Mouse (Mus musculus): ENCODE results near the gene Kcnn1. TPM values are rescaled to one million over a fixed set of nuclear protein-coding genes. Genes with fewer than 3 reads are reported as not detected.

Kcnn1 gene
- 1.1 TPM for polyA plus RNA-seq (2014; fragmentation: Illumina TruSeq; extraction: RNeasy Lipid Tissue Mini Kit (QIAGEN cat#74804); ENCODE audit: low read depth, low replicate concordance)

GRCm38 (mm10) chr8:70862824-70863641, at the start of gene Kcnn1:
TSS of gene Kcnn1 (minus strand) at chr8:70863258.

GRCm38 (mm10) chr8:70905831-70906736, 43.0 kb upstream of the Kcnn1 start, which contains the start of gene Map1s:
TSS of gene Map1s (plus strand) at chr8:70905932.

DNA sequence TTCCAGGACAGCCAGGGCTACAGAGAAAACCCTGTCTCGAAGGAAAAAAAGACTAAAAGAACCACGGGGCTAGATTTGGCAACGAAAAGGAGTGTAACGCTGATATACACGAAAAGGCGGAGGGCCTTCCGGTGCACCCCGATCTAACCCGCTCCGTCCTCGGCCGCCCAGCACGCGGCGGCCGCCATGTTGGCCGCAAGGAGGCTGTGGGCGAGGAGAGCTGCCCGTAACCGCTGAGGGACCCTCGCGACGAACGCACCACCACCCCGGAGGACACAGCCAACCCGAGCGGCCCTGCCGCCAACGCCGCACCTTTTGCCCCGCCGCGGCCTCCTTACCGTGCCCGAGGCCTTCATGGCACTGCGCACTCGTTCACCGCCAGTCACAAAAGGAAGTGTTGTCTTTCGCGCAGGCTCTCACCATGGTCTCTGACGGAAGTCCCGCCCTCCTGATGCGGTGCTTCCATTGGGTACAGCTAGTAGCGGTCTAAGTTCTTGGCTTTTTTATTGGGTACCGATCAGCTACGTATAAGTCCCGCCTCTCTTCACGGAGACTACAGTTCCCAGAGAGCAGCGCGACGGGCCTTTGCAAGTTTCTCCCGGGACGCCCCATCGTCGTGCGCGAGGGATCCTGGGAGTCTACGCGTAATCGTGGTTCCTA, 34.1 kb upstream of the Kcnn1 start, which contains the start of gene Rpl18a:
Gene Rpl18a, minus strand, starts transcription at position 392 of the 660 bp plus-strand sequence.

DNA sequence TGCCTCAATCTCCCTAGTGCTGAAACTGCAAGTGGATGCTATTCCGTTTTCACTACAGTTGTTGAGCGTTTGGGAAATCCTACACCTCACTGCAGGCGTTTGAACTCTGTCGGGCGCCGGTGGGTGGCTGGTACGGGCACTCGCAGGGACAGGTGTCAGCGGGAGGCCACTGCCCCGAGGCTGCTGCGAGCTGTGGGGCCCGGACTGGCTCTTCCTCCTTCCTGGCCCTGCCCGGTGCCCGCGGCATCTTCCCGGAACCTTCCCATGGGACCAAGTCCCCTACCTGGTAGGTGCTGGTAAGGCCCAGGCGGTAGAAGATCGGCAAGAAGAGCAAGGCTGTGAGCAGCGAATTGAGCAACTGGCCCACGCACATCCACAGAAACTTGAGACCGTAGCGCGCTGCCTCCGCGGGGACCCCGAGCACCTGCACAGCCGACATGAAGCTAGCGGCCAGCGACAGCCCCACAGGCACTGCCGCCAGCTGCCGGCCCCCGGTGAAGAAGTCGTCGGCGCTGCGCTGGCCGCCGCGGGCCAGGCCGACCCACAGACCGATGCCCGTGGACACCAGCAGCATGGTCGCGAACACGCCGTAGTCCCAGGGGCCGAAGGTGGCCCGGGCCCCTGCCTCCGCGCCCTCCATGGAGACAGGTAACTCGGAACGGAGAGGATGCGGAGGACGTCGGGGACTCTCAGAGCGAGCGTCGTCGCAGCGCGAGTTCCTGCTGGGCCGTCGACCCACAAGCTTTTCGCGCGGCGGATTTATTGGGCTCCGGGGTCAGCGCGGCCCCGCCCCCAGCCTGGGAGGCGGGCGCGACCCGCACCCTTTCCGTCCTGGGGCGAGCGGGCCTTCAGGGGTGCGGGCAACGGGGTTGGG, 29.2 kb upstream of the Kcnn1 start, which contains the start of gene Slc5a5:
Gene Slc5a5, minus strand, starts transcription at position 736 of the 874 bp plus-strand sequence.

GRCm38 (mm10) chr8:70873364-70873985, 10.4 kb upstream of the Kcnn1 start, which contains the start of gene Ccdc124:
TSS of gene Ccdc124 (minus strand) at chr8:70873935.

DNA sequence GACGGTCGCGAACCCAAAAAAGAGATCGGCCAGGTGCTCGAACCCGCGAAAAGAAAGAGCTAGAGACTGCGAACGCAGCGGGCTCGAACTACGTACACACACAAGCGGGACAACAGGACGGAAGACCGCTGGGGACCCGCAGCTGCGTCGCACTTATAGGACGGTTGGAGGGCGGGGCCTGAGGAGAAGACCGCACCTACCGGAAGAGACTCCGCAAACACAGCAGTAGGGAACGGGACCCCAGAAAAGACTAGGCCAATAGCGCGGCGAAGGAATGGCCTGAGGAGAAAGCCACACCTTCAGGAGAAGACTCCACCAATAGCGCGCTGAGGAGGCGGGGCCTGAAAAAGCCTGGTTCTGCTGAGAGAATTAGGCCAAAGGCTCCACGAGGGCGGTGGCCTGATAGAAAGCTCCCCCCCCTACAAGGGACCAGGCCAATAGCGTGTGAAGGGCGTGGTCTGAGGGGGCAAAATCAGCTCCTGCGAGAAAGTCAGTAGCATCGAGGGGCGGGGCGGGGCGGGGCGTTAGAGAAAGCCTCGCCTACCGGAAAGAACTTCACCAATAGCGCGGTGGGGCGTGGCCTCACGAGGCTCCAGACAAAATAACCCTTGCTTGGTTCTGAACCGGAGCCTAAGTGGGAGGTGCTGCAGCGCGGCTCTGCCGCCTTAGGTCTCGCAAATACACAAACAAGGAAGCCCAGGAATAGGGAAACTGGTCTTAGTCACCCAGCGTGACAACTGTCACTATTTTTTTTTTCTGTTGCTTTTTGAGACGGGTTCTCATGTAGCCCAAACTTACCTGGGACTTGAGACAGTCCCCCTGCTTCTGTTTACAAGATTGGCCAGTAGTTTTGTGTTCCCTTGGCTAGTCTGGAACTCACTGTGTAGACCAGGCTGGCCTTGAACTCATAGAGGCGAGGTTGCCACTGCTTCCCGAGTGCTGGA, 23.4 kb downstream of the Kcnn1 start, which contains the start of gene Arrdc2:
Gene Arrdc2, minus strand, starts transcription at position 313 of the 944 bp plus-strand sequence.

DNA sequence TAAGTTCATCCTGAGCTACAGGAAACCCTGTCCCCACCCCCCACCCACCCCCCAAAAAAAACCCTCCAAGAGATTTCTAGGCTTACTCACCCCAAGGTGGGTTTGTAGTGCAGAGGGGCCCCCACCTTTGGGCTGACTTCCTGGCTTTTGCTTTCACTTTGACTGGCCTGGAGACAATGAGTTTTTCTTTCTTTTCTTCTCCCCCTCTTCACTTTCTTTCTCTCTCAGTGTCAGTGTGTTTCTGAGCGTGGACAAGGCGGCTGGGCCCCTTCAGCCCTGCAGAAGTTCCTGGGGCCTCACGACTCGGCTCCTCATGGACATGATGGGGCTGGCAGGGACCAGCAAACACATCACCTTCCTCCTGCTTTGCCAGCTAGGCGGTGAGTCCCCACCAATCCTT, 54.8 kb downstream of the Kcnn1 start, which contains the start of gene Il12rb1:
Gene Il12rb1, plus strand, starts transcription at position 211 of the 400 bp plus-strand sequence.

GRCm38 (mm10) chr8:70804481-70805206, 58.4 kb downstream of the Kcnn1 start, which contains the start of gene Mast3:
TSS of gene Mast3 (minus strand) at chr8:70805054.

Other genes with a start within 250 kb of the Kcnn1 start
- not detected for gene Lrrc25, start 247.1 kb downstream of the Kcnn1 start, polyA plus RNA-seq (2014; fragmentation: Illumina TruSeq; extraction: RNeasy Lipid Tissue Mini Kit (QIAGEN cat#74804); ENCODE audit: low read depth, low replicate concordance)
- gene Gdf15, start 230.8 kb downstream of the Kcnn1 start, polyA plus RNA-seq (2014; fragmentation: Illumina TruSeq; extraction: RNeasy Lipid Tissue Mini Kit (QIAGEN cat#74804); ENCODE audit: low read depth, low replicate concordance): not detected
- 45.6 TPM for gene Pgpep1, start 202.9 kb downstream of the Kcnn1 start, polyA plus RNA-seq (2014; fragmentation: Illumina TruSeq; extraction: RNeasy Lipid Tissue Mini Kit (QIAGEN cat#74804); ENCODE audit: low read depth, low replicate concordance)
- gene Lsm4, start 190.0 kb downstream of the Kcnn1 start, polyA plus RNA-seq (2014; fragmentation: Illumina TruSeq; extraction: RNeasy Lipid Tissue Mini Kit (QIAGEN cat#74804); ENCODE audit: low read depth, low replicate concordance): not detected
- gene Jund, start 164.3 kb downstream of the Kcnn1 start, polyA plus RNA-seq (2014; fragmentation: Illumina TruSeq; extraction: RNeasy Lipid Tissue Mini Kit (QIAGEN cat#74804); ENCODE audit: low read depth, low replicate concordance): 16.3 TPM
- not detected for gene Iqcn, start 159.8 kb downstream of the Kcnn1 start, polyA plus RNA-seq (2014; fragmentation: Illumina TruSeq; extraction: RNeasy Lipid Tissue Mini Kit (QIAGEN cat#74804); ENCODE audit: low read depth, low replicate concordance)
- not detected for gene Gm3336, start 144.7 kb downstream of the Kcnn1 start, polyA plus RNA-seq (2014; fragmentation: Illumina TruSeq; extraction: RNeasy Lipid Tissue Mini Kit (QIAGEN cat#74804); ENCODE audit: low read depth, low replicate concordance)
- 1.3 TPM for gene Pde4c, start 139.5 kb downstream of the Kcnn1 start, polyA plus RNA-seq (2014; fragmentation: Illumina TruSeq; extraction: RNeasy Lipid Tissue Mini Kit (QIAGEN cat#74804); ENCODE audit: low read depth, low replicate concordance)
- 2.5 TPM for gene Rab3a, start 108.6 kb downstream of the Kcnn1 start, polyA plus RNA-seq (2014; fragmentation: Illumina TruSeq; extraction: RNeasy Lipid Tissue Mini Kit (QIAGEN cat#74804); ENCODE audit: low read depth, low replicate concordance)
- 0.65 TPM for gene Mpv17l2, start 102.3 kb downstream of the Kcnn1 start, polyA plus RNA-seq (2014; fragmentation: Illumina TruSeq; extraction: RNeasy Lipid Tissue Mini Kit (QIAGEN cat#74804); ENCODE audit: low read depth, low replicate concordance)
- gene Pik3r2, start 86.5 kb downstream of the Kcnn1 start, polyA plus RNA-seq (2014; fragmentation: Illumina TruSeq; extraction: RNeasy Lipid Tissue Mini Kit (QIAGEN cat#74804); ENCODE audit: low read depth, low replicate concordance): 1.5 TPM
- gene Mast3, start 58.2 kb downstream of the Kcnn1 start, polyA plus RNA-seq (2014; fragmentation: Illumina TruSeq; extraction: RNeasy Lipid Tissue Mini Kit (QIAGEN cat#74804); ENCODE audit: low read depth, low replicate concordance): 1.2 TPM
- not detected for gene Il12rb1, start 54.8 kb downstream of the Kcnn1 start, polyA plus RNA-seq (2014; fragmentation: Illumina TruSeq; extraction: RNeasy Lipid Tissue Mini Kit (QIAGEN cat#74804); ENCODE audit: low read depth, low replicate concordance)
- gene Arrdc2, start 23.5 kb downstream of the Kcnn1 start, polyA plus RNA-seq (2014; fragmentation: Illumina TruSeq; extraction: RNeasy Lipid Tissue Mini Kit (QIAGEN cat#74804); ENCODE audit: low read depth, low replicate concordance): 0.73 TPM
- gene Ccdc124, start 10.7 kb upstream of the Kcnn1 start, polyA plus RNA-seq (2014; fragmentation: Illumina TruSeq; extraction: RNeasy Lipid Tissue Mini Kit (QIAGEN cat#74804); ENCODE audit: low read depth, low replicate concordance): not detected
- gene Slc5a5, start 29.5 kb upstream of the Kcnn1 start, polyA plus RNA-seq (2014; fragmentation: Illumina TruSeq; extraction: RNeasy Lipid Tissue Mini Kit (QIAGEN cat#74804); ENCODE audit: low read depth, low replicate concordance): not detected
- gene Rpl18a, start 34.2 kb upstream of the Kcnn1 start, polyA plus RNA-seq (2014; fragmentation: Illumina TruSeq; extraction: RNeasy Lipid Tissue Mini Kit (QIAGEN cat#74804); ENCODE audit: low read depth, low replicate concordance): 21.7 TPM
- gene Map1s, start 42.7 kb upstream of the Kcnn1 start, polyA plus RNA-seq (2014; fragmentation: Illumina TruSeq; extraction: RNeasy Lipid Tissue Mini Kit (QIAGEN cat#74804); ENCODE audit: low read depth, low replicate concordance): 0.65 TPM